Mouse (Mus musculus): ENCODE measurements around the gene Cacfd1.

The Cacfd1 gene

GRCm38 (mm10) chr2:27027618-27028436 is 18.1 kb downstream of the Cacfd1 start, which contains the start of gene Slc2a6:
Gene Slc2a6, minus strand, starts transcription at chr2:27027998.
- peak; percentile 88 to 91 for DNase-seq

GRCm38 (mm10) chr2:27028437-27029015 is 18.8 kb downstream of the Cacfd1 start:
- peak; percentile 34 to 35 for DNase-seq

GRCm38 (mm10) chr2:27032361-27032760 is 22.6 kb downstream of the Cacfd1 start:
- no peak for DNase-seq

- DNase-seq = no peak
These were observed 26.3 kb downstream of the Cacfd1 start for GRCm38 (mm10) chr2:27036003-27036402.

- no peak for DNase-seq
These were observed 27.3 kb downstream of the Cacfd1 start for GRCm38 (mm10) chr2:27037008-27037407.

- DNase-seq = peak; percentile 73 to 83
These were observed 28.9 kb downstream of the Cacfd1 start for GRCm38 (mm10) chr2:27038596-27038995.

- DNase-seq = peak; percentile 73 to 82
These were observed 29.6 kb downstream of the Cacfd1 start for GRCm38 (mm10) chr2:27039286-27039685.

- peak; percentile 83 to 92 for DNase-seq
These were observed 32.6 kb downstream of the Cacfd1 start for GRCm38 (mm10) chr2:27042131-27042844.

- peak; percentile 90 to 94 for DNase-seq
These were observed 33.7 kb downstream of the Cacfd1 start for GRCm38 (mm10) chr2:27043461-27043860.

- DNase-seq = peak; percentile 33 to 51
These were observed 34.4 kb downstream of the Cacfd1 start for GRCm38 (mm10) chr2:27044166-27044565.

GRCm38 (mm10) chr2:27044641-27045040 is 34.9 kb downstream of the Cacfd1 start:
- peak; percentile 52 to 56 for DNase-seq

- peak; percentile 73 to 80 for DNase-seq
These were observed 36.4 kb downstream of the Cacfd1 start for GRCm38 (mm10) chr2:27045979-27046770.

GRCm38 (mm10) chr2:27049408-27049807 is 39.7 kb downstream of the Cacfd1 start:
- no peak for DNase-seq

GRCm38 (mm10) chr2:27058251-27058650 is 48.5 kb downstream of the Cacfd1 start:
- DNase-seq = no peak

GRCm38 (mm10) chr2:27058751-27059150 is 49.0 kb downstream of the Cacfd1 start:
- peak in 1 of 2 experiments; percentile 26 for DNase-seq

GRCm38 (mm10) chr2:27059187-27059586 is 49.5 kb downstream of the Cacfd1 start:
- DNase-seq = no peak

GRCm38 (mm10) chr2:27067124-27067523 is 57.4 kb downstream of the Cacfd1 start:
- DNase-seq = no peak

GRCm38 (mm10) chr2:27067996-27068395 is 58.3 kb downstream of the Cacfd1 start:
- no peak for DNase-seq

GRCm38 (mm10) chr2:27069646-27070045 is 59.9 kb downstream of the Cacfd1 start:
- no peak for DNase-seq

- DNase-seq = no peak
These were observed 60.6 kb downstream of the Cacfd1 start for GRCm38 (mm10) chr2:27070247-27070813.

Measured in kidney, postnatal 36 days (tissue).